Mouse (Mus musculus) heart, embryonic 16.5 days (tissue): ENCODE results near the gene Grb7. TPM values are rescaled to one million over a fixed set of nuclear protein-coding genes. Genes with fewer than 3 reads are reported as not detected.

Experiments
- ATAC-seq: fragments of 200-750 bp; cut with Nextera tagmentation; replicated peaks from 2 replicates; pipeline ENCODE4 v1.8.0; 2017; ENCODE audit warnings: moderate number of reproducible peaks; ENCODE audit not compliant: insufficient read depth, low FRiP score; ENCODE audit errors: extremely low read depth
- H3K27ac ChIP-seq: fragments of 300-500 bp; sonication (generic); 2 replicates; pipeline ENCODE4 v1.5.1; 2014; ENCODE audit warnings: mild to moderate bottlenecking, low read length, control low read depth, moderate library complexity
- H3K27me3 ChIP-seq: fragments of 300-500 bp; sonication (generic); 2 replicates; pipeline ENCODE4 v1.6.1; 2014; ENCODE audit warnings: low read length, mixed read lengths; ENCODE audit not compliant: control insufficient read depth, insufficient read depth
- H3K36me3 ChIP-seq: fragments of 300-500 bp; sonication (generic); 2 replicates; pipeline ENCODE4 v1.6.1; 2014; ENCODE audit not compliant: control insufficient read depth, insufficient read depth
- H3K4me1 ChIP-seq: fragments of 300-500 bp; sonication (generic); 2 replicates; pipeline ENCODE4 v1.6.1; 2014; ENCODE audit warnings: low read length, mixed read lengths; ENCODE audit not compliant: control insufficient read depth, insufficient read depth
- H3K4me2 ChIP-seq: fragments of 300-500 bp; sonication (generic); 2 replicates; pipeline ENCODE4 v1.6.1; 2014; ENCODE audit warnings: low read depth, mild to moderate bottlenecking, control low read depth, low read length
- H3K4me3 ChIP-seq: fragments of 300-500 bp; sonication (generic); 2 replicates; pipeline ENCODE4 v1.5.1; 2014; ENCODE audit warnings: mild to moderate bottlenecking, control low read depth, low read length
- H3K9ac ChIP-seq: fragments of 300-500 bp; sonication (generic); 2 replicates; pipeline ENCODE4 v1.6.1; 2014; ENCODE audit warnings: low read length, control low read depth
- H3K9me3 ChIP-seq: fragments of 300-500 bp; sonication (generic); replicated peaks from 2 replicates; pipeline ENCODE4 v1.6.1; 2016; ENCODE audit warnings: low read length; ENCODE audit not compliant: control insufficient read depth
- WGBS: fragments of 180-500 bp; shearing (Covaris S2); extraction: QIAGEN DNeasy Blood & Tissue Kit; methylation state at CpG from one replicate; pipeline ENCODE4 v1.1.7; 2014; 5-methylcytosine and 5-hydroxymethylcytosine counted together
- polyA plus RNA-seq: library from polyadenylated mRNA; unstranded; fragments of >200 nt; fragmentation: Nextera tagmentation; extraction: Ambion mirVana; gene quantifications from 2 replicates; pipeline ENCODE4 v1.2.1, GENCODE M21; 2015

Gene Grb7
- polyA plus RNA-seq, 1 experiment from 2014 or later = 1.9 TPM

DNA sequence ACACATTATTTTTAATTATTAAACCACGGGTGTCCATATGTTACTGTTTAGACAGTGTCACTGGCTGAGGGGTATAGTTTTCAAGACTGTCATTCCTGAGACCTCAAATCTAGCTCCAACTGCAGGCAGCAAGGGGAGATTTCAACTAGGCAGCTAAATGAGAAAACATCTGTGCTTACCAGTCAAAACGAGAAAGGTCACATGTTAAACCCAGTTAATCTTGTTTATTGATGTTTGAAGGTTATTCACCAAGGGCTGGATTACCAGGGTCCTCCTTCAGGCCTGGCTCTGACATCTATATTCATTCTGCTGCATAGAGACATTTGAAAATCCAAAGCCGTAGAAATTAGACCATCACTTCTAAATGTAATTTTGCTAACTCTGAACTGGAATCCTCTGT, 58.7 kb downstream of the Grb7 start:
- H3K36me3 ChIP-seq = no peaks in the 10 kb centered on the region
- no peak overlapping the region for H3K4me2 ChIP-seq
- H3K27ac ChIP-seq = no peak overlapping the region
- no peak overlapping the region for H3K9ac ChIP-seq
- no peak overlapping the region for H3K4me3 ChIP-seq
- ATAC-seq = no peak
- WGBS = 60% methylated on average over 3 of the region's 3 CpGs
- no peaks in the 10 kb centered on the region for H3K9me3 ChIP-seq
- peaks cover 8% of the 10 kb centered on the region for H3K4me1 ChIP-seq
- no peaks in the 10 kb centered on the region; the same call in 1 of the 2 replicates for H3K27me3 ChIP-seq

Other genes starting within 250 kb of the Grb7 start
- 6.2 and 6.4 TPM in 2 replicates for gene Cdk12, start 243.3 kb upstream of the Grb7 start, polyA plus RNA-seq
- gene Neurod2, start 116.7 kb upstream of the Grb7 start, polyA plus RNA-seq = not detected in 2 replicates
- 74.0 and 75.8 TPM in 2 replicates for gene Ppp1r1b, start 98.0 kb upstream of the Grb7 start, polyA plus RNA-seq
- gene Stard3, start 88.0 kb upstream of the Grb7 start, polyA plus RNA-seq = 43.0 and 43.2 TPM in 2 replicates
- 175 TPM in 2 replicates for gene Tcap, start 62.6 kb upstream of the Grb7 start, polyA plus RNA-seq
- gene Pnmt, start 59.9 kb upstream of the Grb7 start, polyA plus RNA-seq = 0.37 and 0.39 TPM in 2 replicates
- 18.0 and 19.0 TPM in 2 replicates for gene Pgap3, start 45.9 kb upstream of the Grb7 start, polyA plus RNA-seq
- 34.1 and 41.9 TPM in 2 replicates for gene Erbb2, start 33.9 kb upstream of the Grb7 start, polyA plus RNA-seq
- gene Mien1, start 7.4 kb upstream of the Grb7 start, polyA plus RNA-seq = 100 and 115 TPM in 2 replicates
- gene Ikzf3, start 99.6 kb downstream of the Grb7 start, polyA plus RNA-seq = 1.0 and 4.0 TPM in 2 replicates
- 0.42 and 0.62 TPM in 2 replicates for gene Zpbp2, start 104.7 kb downstream of the Grb7 start, polyA plus RNA-seq
- 65.1 and 66.7 TPM in 2 replicates for gene Ormdl3, start 141.0 kb downstream of the Grb7 start, polyA plus RNA-seq
- gene Lrrc3c, start 151.9 kb downstream of the Grb7 start, polyA plus RNA-seq = not detected in 2 replicates
- gene Gm12355, start 179.3 kb downstream of the Grb7 start, polyA plus RNA-seq = 0.30 and 2.9 TPM in 2 replicates
- gene Gsdma3, start 180.0 kb downstream of the Grb7 start, polyA plus RNA-seq = 0.09 TPM in 1 of 2 replicates, not detected in the other
- gene Gsdma2, start 200.4 kb downstream of the Grb7 start, polyA plus RNA-seq = 0.18 TPM in 1 of 2 replicates, not detected in the other
- gene Gsdma, start 218.0 kb downstream of the Grb7 start, polyA plus RNA-seq = not detected in 2 replicates
- gene Psmd3, start 236.2 kb downstream of the Grb7 start, polyA plus RNA-seq = 166 and 169 TPM in 2 replicates